Mouse (Mus musculus) spleen, adult 12 weeks (tissue): Measurements from ENCODE around the gene Mss51.

Experiments
- DNase-seq: peaks from one replicate; pipeline ENCODE4 v3.0.0; 2022; ENCODE audit warnings: low spot score

The Mss51 gene

GRCm38 (mm10) chr14:20451765-20452331 lies 44.9 kb downstream of the Mss51 start, which contains the start of gene Cfap70:
Cfap70 (minus strand) TSS chr14:20452226.
- DNase-seq = peak; percentile 50

- no peak for DNase-seq
These were observed 45.4 kb downstream of the Mss51 start for GRCm38 (mm10) chr14:20451302-20451701.

- no peak for DNase-seq
These were observed 49.5 kb downstream of the Mss51 start for GRCm38 (mm10) chr14:20447209-20447608.

- DNase-seq = no peak
These were observed 54.4 kb downstream of the Mss51 start for GRCm38 (mm10) chr14:20442252-20442651.

GRCm38 (mm10) chr14:20436976-20437375 lies 59.7 kb downstream of the Mss51 start:
- no peak for DNase-seq
